Mouse (Mus musculus) hematopoietic stem cell, adult 5-6 weeks (primary cell): Measurements from ENCODE around the gene Mns1. TPM values are rescaled to one million over a fixed set of nuclear protein-coding genes. Genes with fewer than 3 reads are reported as not detected.

Source experiments
- ATAC-seq, 2 experiments: fragments of 125-278 bp in 1 of 2; replicated peaks in 1 of 2; 2 replicates each; pipeline ENCODE4 v1.8.0; 2016 to 2017; ENCODE audit warnings: inconsistent platforms in 2 of 2, mild to moderate bottlenecking in 2 of 2, moderate number of reproducible peaks in 2 of 2, low read depth in 1 of 2, moderate TSS enrichment in 1 of 2; ENCODE audit not compliant: low FRiP score in 2 of 2, poor library complexity in 2 of 2, severe bottlenecking in 2 of 2, insufficient read depth in 1 of 2, low TSS enrichment in 1 of 2
- total RNA-seq: library from RNA; stranded (forward); fragments of 172-1452, 232-1000 nt; gene quantifications from 2 replicates; pipeline ENCODE4 v1.2.3, GENCODE M21; 2017

The Mns1 gene
- total RNA-seq, 1 experiment from 2014 or later = 134 TPM

- ATAC-seq = peak; percentile 80 to 90
Observed at GRCm38 (mm10) chr9:72458233-72458632, 20.4 kb downstream of the Mns1 start.

DNA sequence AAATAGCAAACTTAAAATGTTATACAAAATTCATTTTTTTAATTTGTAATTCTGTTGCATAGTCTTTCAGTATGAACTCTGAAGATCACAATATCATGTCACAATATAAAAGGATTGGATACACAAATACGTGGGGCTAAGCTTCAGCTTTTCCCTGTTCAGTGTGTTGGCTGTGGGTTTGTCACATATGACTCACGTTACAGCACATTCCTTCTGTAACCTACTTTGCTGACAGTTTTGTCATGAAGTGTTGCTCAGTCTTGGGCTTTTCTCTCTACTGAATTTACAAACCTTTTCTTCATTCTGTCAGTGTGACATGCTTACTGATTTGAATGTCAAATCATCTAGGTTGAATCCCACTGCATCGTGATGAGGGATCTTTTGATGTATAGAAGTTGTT lies 21.9 kb downstream of the Mns1 start:
- no peak for ATAC-seq

GRCm38 (mm10) chr9:72460767-72461166 lies 23.0 kb downstream of the Mns1 start:
- ATAC-seq = no peak

GRCm38 (mm10) chr9:72462427-72462826 lies 24.6 kb downstream of the Mns1 start:
- no peak for ATAC-seq

DNA sequence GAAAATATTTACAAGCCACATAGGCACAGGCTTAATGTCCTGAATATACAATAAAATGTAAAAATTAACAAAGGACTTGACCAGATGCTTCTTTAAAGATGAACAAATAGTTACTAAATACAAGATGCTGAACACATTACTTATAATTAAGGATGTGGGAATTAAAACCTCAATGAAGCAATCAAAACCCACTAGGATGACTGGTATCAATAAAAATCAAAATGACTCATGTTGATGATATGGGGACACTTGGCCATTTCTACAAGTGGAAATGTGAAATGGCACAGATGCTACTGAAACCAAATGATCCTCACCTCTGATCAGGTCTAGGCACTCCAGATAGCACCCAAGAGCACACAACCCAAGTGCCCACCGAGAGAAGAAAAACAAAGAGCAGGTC lies 27.0 kb downstream of the Mns1 start:
- ATAC-seq = no peak

DNA sequence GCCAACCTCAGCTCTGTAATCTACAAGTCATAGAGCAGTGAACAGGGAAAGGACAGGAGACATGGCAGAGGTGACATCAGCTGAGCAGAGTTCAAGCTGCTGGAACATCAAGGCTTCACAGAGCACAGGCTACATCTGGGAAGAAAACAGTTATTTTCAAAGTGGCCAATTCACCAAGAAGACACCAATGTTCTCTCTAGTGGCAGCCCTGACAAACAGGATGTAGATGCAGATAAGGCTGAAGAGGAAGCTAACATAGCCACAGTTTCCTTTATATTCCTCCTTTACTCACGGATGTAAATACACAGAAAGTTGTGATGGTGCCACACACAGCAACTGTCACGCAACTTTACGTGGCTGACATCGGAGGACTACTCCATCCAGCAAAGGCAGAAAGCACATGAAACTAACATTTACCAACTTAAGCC lies 28.0 kb downstream of the Mns1 start:
- ATAC-seq = peak; percentile 62 to 80

DNA sequence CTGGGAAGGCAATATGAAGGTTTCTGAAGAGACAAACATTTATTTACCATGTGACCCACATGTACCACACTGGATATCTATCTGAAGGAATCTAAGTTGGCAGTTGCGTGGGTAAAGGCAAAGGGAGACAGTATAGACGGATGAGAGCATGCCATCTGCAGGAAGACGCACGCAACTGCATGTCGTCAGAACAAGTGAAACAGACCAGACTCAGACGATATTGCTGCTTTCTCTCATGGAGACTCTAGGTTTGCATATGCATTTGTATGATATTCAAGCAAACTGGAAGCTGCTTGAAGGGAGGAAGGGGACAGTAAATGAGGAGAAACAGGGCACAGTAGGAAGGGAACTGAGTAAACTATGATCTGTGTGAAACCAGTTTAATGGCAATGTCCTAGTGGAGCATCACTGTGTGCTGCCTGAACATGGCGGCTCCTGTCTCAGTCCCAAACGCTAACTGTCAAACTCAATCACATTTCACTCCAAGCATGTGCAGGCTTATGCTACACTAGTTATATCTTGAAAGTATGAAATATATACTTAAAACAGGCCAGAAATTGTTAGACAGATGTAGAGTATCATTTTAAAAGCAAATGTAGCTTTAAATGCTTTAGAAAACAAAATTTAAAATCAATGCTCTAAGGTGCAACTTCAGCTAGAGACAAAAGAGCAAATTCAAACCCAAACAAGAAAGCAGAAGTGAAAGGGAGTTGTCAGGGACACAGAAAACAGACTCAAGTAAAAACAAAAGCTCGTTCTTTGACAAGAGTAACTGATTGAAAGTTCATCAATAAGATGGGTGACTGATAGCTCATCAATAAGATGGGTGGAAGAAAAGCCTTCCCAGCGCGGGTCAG lies 30.0 kb downstream of the Mns1 start:
- peak; percentile 63 to 74; a peak in 2 of 4 replicates for ATAC-seq

GRCm38 (mm10) chr9:72468616-72469015 lies 30.8 kb downstream of the Mns1 start:
- no peak for ATAC-seq

DNA sequence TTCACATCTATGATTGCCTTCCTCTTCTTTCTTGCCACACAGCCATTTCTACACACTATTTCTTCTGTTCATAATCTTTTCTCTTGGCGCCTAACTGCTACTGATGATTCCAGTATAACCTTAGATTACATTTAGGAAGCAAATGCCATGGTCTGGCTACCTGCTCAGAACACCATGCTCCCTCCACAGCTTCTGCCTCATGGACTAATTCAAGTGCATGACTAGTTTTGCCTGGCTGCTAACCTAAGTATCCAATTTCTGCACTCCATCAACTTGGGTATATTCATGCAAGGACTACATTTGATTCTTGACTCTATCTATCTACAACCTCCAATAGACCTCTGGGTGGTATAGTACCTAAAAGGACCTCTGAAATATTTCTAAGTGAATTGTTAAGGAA lies 32.0 kb downstream of the Mns1 start:
- ATAC-seq = no peak

- ATAC-seq = no peak
Observed at GRCm38 (mm10) chr9:72475511-72475910, 37.7 kb downstream of the Mns1 start.

DNA sequence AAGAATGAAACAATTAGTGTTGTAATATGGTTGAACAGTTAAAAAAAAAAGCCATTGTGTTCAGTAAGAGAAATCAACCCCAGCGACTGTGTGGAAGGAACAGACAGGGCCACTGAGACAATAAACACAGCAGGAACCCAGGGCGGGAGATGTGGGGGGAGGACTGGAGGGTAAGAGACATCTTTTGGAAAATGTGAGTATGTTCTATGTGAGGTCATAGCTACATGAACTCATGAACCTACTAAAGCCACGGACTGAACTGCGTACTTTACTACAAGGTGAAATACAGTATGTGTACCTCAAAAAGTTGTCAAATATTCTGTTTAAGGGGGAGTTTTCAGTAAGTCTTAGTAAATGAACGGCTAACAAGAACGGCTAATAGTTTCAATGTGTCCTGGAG lies 39.5 kb downstream of the Mns1 start:
- ATAC-seq = no peak

- ATAC-seq = no peak
Observed at GRCm38 (mm10) chr9:72479276-72479675, 41.5 kb downstream of the Mns1 start.

GRCm38 (mm10) chr9:72488523-72488922 lies 50.7 kb downstream of the Mns1 start:
- no peak for ATAC-seq

- no peak for ATAC-seq
Observed at GRCm38 (mm10) chr9:72489131-72489530, 51.3 kb downstream of the Mns1 start.

- peak; percentile 98 for ATAC-seq
Observed at GRCm38 (mm10) chr9:72491559-72492193, 53.9 kb downstream of the Mns1 start.

- peak; percentile 14 to 17; a peak in 1 of 4 replicates for ATAC-seq
Observed at GRCm38 (mm10) chr9:72492194-72492565, 54.4 kb downstream of the Mns1 start, which contains the start of gene Tex9. Gene Tex9 (minus strand): TSS chr9:72492212.

- no peak for ATAC-seq
Observed at GRCm38 (mm10) chr9:72493465-72493864, 55.7 kb downstream of the Mns1 start.

DNA sequence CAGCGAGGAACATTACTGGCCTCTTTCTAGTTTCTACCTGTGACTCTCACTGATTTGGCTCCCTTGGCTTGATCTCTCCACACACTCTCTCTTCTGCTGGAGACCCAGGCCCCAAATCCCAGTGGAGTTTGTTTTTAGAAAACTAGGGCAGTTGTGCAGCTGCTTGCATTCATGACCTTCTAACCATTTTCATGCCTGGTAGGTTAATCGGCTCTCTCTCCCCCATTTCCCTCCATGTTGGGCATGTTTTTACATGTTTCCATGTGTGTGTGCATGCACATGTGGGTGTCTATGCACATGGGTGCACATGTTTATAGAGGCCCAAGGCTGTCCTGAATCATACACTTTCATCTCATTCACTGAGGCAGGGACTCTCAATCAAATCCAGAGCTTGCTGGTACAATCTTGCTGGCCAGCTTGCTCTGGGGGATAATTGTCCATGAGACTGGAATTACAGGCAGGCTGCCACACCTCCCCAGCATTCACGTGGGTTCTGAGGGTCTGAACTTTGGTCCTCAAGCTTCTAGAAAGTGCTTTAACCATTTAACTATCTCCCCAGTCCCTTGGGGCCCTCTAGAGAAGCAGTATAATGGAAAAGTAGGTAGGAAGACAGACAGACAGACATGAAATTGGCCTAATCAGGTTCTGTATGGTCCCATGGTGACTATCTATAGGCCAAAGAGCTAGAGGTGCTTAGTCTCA lies 56.3 kb downstream of the Mns1 start:
- no peak for ATAC-seq
